Mouse (Mus musculus) stomach, embryonic 14.5 days (tissue): ENCODE measurements at regions not wholly inside any gene's neighbourhood (a gene's known extent, or its start where the extent isn't known, plus 50 kb on each side); places are given as distances from the start of the nearest gene placed in this dataset.

ENCODE experiments used
- ATAC-seq: fragments of 200-750 bp; cut with Nextera tagmentation; 2 replicates; pipeline ENCODE4 v1.8.0; 2017; ENCODE audit warnings: low read depth, moderate TSS enrichment; ENCODE audit not compliant: insufficient number of reproducible peaks, insufficient read depth, low FRiP score
- H3K27ac ChIP-seq: fragments of 300-500 bp; sonication (generic); 2 replicates; pipeline ENCODE4 v1.5.1; 2014; ENCODE audit warnings: mild to moderate bottlenecking, low read length, moderate library complexity, mixed read lengths
- H3K27me3 ChIP-seq: fragments of 300-500 bp; sonication (generic); 2 replicates; pipeline ENCODE4 v1.6.1; 2014; ENCODE audit warnings: low read length, control low read depth, mixed read lengths; ENCODE audit not compliant: control insufficient read depth, insufficient read depth
- H3K36me3 ChIP-seq: fragments of 300-500 bp; sonication (generic); 2 replicates; pipeline ENCODE4 v1.6.1; 2014; ENCODE audit warnings: mild to moderate bottlenecking, control low read depth, low read length, moderate library complexity, mixed read lengths; ENCODE audit not compliant: control insufficient read depth, insufficient read depth
- H3K4me1 ChIP-seq: fragments of 300-500 bp; sonication (generic); 2 replicates; pipeline ENCODE4 v1.6.1; 2014; ENCODE audit warnings: low read length, control low read depth, mixed read lengths; ENCODE audit not compliant: control insufficient read depth, insufficient read depth
- H3K4me2 ChIP-seq: fragments of 300-500 bp; sonication (generic); replicated peaks from 2 replicates; pipeline ENCODE4 v1.6.1; 2014; ENCODE audit warnings: low read depth, low read length, control low read depth
- H3K4me3 ChIP-seq: fragments of 300-500 bp; sonication (generic); 2 replicates; pipeline ENCODE4 v1.5.1; 2014; ENCODE audit warnings: low read depth, low read length, control low read depth
- H3K9ac ChIP-seq: fragments of 300-500 bp; sonication (generic); replicated peaks from 2 replicates; pipeline ENCODE4 v1.6.1; 2014; ENCODE audit warnings: low read depth, mild to moderate bottlenecking, control low read depth, low read length, moderate library complexity, mixed read lengths
- H3K9me3 ChIP-seq: fragments of 300-500 bp; sonication (generic); 2 replicates; pipeline ENCODE4 v1.6.1; 2016; ENCODE audit warnings: low read depth, low read length, control low read depth; ENCODE audit not compliant: control insufficient read depth
- WGBS: fragments of 180-500 bp; shearing (Covaris S2); extraction: QIAGEN DNeasy Blood & Tissue Kit; methylation state at CpG from one replicate; pipeline ENCODE4 v1.1.7; 2014; 5-methylcytosine and 5-hydroxymethylcytosine counted together

DNA sequence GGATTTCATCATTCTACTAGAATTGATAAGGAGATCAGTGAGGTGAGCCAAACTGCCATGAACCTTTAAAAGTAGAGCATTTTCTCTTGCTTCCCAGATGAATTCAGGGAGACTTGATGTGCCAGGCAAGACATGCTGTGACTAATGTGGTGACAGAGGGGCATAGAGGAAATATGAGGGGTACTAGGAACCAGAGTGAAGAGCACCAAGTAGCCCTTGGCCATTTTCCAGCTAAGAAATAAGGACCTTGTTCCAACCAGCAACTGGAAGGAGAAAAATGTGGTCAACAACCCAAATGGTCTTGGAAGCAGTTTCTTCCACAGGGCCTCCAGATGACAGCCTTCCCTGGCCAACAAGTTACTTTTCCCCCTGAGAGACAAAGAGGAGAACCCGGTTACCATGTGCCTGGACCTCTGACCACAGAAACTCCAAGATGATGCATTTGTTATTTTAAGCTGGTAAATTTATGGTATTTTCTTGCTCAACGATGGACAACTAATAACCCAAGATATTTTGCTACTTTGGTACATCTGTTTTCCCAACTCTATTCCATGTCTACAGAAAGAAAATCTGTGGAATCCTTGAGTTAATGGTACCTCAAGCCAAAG lies 351.8 kb downstream of the Osr1 start:
- Histone ChIP-seq H3K9me3 (no peaks in the 10 kb centered on the region), H3K27me3 (no peaks in the 10 kb centered on the region), H3K27ac (no peak overlapping the region), H3K36me3 (no peaks in the 10 kb centered on the region), H3K4me3 (no peak overlapping the region), H3K4me1 (no peaks in the 10 kb centered on the region), H3K4me2 (no peak overlapping the region), H3K9ac (no peak overlapping the region)
- WGBS, result 88% methylated on average over 2 of the region's 2 CpGs
- ATAC-seq, result no peak

DNA sequence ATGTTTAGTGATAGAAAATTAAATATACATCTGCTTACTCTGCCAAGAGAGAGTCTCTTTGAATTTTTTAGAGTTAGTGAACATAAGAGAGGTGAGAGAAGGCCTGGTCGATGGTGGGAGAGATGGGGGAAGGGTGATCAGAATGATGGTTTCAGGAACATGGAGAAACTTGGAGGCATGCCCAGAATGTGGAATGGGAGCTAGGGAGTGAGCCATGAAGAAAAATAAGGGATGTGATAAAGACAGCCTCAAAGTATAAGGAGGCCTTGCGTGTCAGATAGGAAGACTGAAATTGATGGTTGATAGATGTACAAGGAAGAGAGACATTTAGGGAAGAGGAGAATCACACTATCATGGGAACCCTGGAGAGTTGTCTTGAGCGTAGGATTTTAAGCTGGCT lies 354.6 kb downstream of the Osr1 start:
- H3K4me1 ChIP-seq, result no peaks in the 10 kb centered on the region
- H3K9ac ChIP-seq, result no peak overlapping the region
- no peaks in the 10 kb centered on the region for H3K9me3 ChIP-seq
- WGBS, result 58% methylated on average over 3 of the region's 3 CpGs
- H3K36me3 ChIP-seq, result no peaks in the 10 kb centered on the region
- ATAC-seq, result no peak
- H3K4me3 ChIP-seq, result no peak overlapping the region
- H3K27ac ChIP-seq, result no peak overlapping the region
- no peak overlapping the region for H3K4me2 ChIP-seq
- H3K27me3 ChIP-seq, result no peaks in the 10 kb centered on the region

DNA sequence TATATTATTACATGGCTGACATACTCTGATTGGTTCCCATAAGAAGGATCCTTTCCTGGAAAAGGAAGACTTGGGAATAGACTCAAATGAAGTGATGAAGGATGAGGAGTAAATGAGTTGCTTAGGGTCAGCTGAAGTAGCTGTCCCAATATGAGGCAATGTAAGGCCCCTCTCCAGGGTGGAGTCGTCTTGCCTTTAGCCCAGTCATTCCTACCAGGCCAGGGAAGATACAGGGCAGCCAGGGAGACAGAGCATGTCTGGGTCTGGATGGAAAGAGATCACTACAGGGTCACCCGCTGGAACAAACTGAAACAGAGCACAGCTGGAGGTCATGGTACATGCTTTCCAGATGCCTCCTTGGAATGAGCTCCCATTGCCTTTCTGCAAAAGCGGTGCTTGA lies 364.2 kb downstream of the Osr1 start:
- Histone ChIP-seq H3K27ac (no peak overlapping the region), H3K4me3 (no peak overlapping the region), H3K4me2 (no peak overlapping the region), H3K9me3 (no peaks in the 10 kb centered on the region), H3K4me1 (no peaks in the 10 kb centered on the region), H3K27me3 (no peaks in the 10 kb centered on the region), H3K36me3 (no peaks in the 10 kb centered on the region), H3K9ac (no peak overlapping the region)
- 89% methylated on average over 3 of the region's 3 CpGs for WGBS
- ATAC-seq, result no peak

DNA sequence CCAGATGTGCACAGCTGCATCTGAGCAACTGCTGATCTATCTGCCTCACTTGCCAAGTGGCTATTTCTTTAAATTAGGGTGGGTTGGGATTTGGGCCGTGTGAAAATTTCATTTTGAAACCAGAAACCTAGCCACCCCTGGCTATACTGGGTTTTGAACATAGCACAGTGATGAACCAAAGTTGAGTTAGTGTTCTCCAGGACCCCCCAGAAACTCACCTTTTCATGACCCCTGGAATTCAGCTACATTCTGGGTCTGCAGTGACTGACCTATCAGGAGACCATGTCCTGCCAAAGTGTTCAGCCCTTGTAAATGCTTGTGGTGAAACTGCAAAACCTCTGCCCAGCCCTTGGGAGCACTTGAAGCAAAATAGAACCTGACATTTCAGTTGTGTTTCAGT lies 371.4 kb downstream of the Osr1 start:
- Histone ChIP-seq H3K27me3 (no peaks in the 10 kb centered on the region), H3K9ac (no peak overlapping the region), H3K4me1 (no peaks in the 10 kb centered on the region), H3K4me2 (no peak overlapping the region), H3K4me3 (no peak overlapping the region), H3K27ac (no peak overlapping the region), H3K9me3 (no peaks in the 10 kb centered on the region), H3K36me3 (no peaks in the 10 kb centered on the region)
- 43% methylated on average over 1 of the region's 1 CpGs for WGBS
- no peak for ATAC-seq

DNA sequence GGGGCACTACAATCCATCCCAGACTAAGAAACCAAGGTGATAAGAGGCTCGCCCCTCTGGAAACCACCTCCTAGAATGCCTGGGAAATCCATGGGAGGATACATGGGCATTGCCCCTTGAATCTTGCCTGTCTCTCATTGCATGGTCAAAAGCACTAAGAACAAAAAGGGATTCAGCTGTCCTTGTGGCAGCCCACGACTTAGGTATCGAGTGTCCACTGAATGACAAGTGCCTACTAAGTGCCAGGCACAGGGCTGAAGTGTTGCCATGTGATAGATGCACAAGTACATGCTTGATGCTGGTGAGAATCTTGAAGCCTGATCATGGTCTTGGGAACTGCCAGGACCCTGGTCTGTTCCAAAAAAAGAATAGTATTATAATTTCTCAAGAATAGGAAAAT lies 371.9 kb downstream of the Osr1 start:
- Histone ChIP-seq H3K9ac (no peak overlapping the region), H3K36me3 (no peaks in the 10 kb centered on the region), H3K27me3 (no peaks in the 10 kb centered on the region), H3K4me2 (no peak overlapping the region), H3K9me3 (no peaks in the 10 kb centered on the region), H3K4me3 (no peak overlapping the region), H3K27ac (no peak overlapping the region), H3K4me1 (no peaks in the 10 kb centered on the region)
- no peak for ATAC-seq
- 92% methylated on average over 3 of the region's 3 CpGs for WGBS

DNA sequence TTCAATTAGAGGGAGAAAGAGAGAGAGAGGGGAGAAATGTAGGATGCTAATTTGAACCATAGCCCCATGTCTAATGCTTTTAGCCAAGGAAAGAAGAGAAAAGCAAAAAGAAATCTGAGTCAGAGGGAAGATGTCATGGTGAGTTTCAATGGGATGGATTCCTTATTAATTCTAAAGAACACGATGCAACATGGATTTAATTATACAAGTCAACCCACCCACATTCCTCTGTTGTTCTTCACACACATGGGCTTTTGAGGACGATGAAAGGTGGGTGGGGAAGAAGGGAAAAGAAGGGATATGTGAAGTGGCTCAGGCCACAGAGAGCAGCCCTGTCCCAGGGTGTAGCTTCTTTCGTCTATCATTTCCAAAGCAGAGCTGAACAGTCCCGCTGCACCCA lies 378.9 kb downstream of the Osr1 start:
- Histone ChIP-seq H3K4me1 (no peaks in the 10 kb centered on the region), H3K36me3 (no peaks in the 10 kb centered on the region), H3K27ac (no peak overlapping the region), H3K9me3 (no peaks in the 10 kb centered on the region), H3K27me3 (no peaks in the 10 kb centered on the region), H3K4me3 (no peak overlapping the region), H3K9ac (no peak overlapping the region), H3K4me2 (no peak overlapping the region)
- no peak for ATAC-seq
- WGBS, result 85% methylated on average over 4 of the region's 4 CpGs

DNA sequence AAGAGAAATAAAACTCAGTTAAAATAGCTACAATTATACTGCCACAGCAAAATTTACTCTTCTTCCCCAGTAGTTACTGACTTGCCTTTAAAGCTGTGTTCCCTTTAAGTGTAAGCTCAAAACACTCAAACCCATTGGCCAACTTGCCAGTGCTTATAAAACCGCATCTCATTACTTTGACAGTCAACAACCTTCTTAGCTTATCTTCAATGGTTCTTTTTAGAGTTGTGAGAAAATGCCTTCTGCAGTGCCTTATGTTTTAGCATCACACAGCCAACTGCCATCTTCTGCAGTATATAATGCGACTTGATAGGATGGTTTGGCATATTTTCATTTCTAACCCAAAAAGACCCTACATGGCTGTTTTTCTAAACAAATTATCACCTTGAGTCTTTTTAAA lies 382.5 kb downstream of the Osr1 start:
- no peak for ATAC-seq
- no peak overlapping the region for H3K27ac ChIP-seq
- no peaks in the 10 kb centered on the region for H3K9me3 ChIP-seq
- H3K4me1 ChIP-seq, result no peaks in the 10 kb centered on the region
- WGBS, result 89% methylated on average over 2 of the region's 2 CpGs
- H3K4me2 ChIP-seq, result no peak overlapping the region
- H3K4me3 ChIP-seq, result no peak overlapping the region
- no peak overlapping the region for H3K9ac ChIP-seq
- no peaks in the 10 kb centered on the region for H3K36me3 ChIP-seq
- H3K27me3 ChIP-seq, result no peaks in the 10 kb centered on the region

DNA sequence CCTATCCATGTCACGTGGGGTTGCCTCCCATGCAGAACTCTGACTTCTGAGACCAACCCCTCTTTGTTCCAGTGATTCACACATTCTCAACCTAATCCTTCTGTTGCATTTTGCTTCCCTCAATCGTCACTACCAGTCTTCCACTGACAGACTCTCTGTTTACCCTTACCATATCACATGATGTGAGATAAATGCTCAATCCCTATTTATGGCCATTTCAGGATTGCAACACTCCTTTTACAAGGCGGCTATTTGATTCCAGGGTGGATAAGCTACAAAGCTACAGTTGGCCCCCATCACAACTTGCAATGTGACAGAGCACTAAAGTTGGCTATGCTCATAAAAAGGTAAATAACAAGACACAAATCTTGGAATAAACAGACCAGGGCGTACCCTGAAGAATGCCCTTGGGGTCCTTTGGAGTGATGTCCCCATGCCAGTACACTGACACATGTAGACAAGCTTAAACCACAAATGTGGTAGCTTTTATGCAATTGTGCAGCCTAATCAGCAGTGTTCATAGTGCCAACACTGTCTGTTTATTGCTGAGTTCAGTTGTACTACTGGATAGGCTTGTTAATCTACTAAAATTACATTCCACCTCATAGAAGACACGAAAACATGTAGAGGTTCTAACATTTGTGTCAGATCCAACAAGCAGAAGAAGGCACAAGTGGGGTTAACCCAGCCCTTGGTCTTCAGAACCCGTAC lies 384.4 kb downstream of the Osr1 start:
- Histone ChIP-seq H3K27me3 (no peaks in the 10 kb centered on the region), H3K4me2 (no peak overlapping the region), H3K9me3 (no peaks in the 10 kb centered on the region), H3K27ac (no peak overlapping the region), H3K4me1 (no peaks in the 10 kb centered on the region), H3K36me3 (no peaks in the 10 kb centered on the region), H3K9ac (no peak overlapping the region), H3K4me3 (no peak overlapping the region)
- ATAC-seq, result no peak
- 71% methylated on average over 6 of the region's 6 CpGs for WGBS

DNA sequence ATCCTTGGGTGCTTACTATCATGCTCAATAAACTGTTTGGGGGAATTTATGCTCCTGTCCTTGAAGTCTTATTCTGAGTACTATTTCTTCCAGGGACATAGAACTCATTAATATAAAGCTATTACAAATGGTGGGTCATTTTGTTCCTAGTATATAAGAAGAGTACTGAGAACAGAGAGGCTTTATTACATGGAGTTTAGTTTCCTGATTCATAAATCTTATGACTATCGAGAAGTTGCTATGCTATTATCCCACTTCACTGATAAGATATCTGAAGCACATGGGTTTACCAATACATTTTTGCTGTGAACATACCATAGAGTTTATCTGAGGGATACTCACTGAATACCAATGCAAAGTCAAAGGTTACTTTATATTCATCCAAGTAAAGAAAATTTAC lies 399.5 kb downstream of the Osr1 start:
- Histone ChIP-seq H3K9me3 (no peaks in the 10 kb centered on the region), H3K27me3 (no peaks in the 10 kb centered on the region), H3K36me3 (no peaks in the 10 kb centered on the region), H3K4me2 (no peak overlapping the region), H3K4me3 (no peak overlapping the region), H3K4me1 (no peaks in the 10 kb centered on the region), H3K9ac (no peak overlapping the region), H3K27ac (no peak overlapping the region)
- WGBS, result 79% methylated on average over 1 of the region's 1 CpGs
- no peak for ATAC-seq
